Mouse (Mus musculus): ENCODE measurements around the gene Trim9. TPM values are rescaled to one million over a fixed set of nuclear protein-coding genes. Genes with fewer than 3 reads are reported as not detected.

The Trim9 gene
- polyA plus RNA-seq, 1 experiment from 2014 or later, result 0.89 TPM

- Histone ChIP-seq H3K4me3 (no peak overlapping the region), H3K36me3 (no peaks in the 10 kb centered on the region), H3K27me3 (no peaks in the 10 kb centered on the region), H3K9me3 (no peaks in the 10 kb centered on the region), H3K4me2 (no peak overlapping the region), H3K9ac (no peak overlapping the region), H3K4me1 (no peaks in the 10 kb centered on the region), H3K27ac (no peak overlapping the region)
- ATAC-seq (ENCODE audit: borderline replicate concordance, extremely low read depth, low FRiP score, low TSS enrichment), result no peak
- WGBS, result 76% methylated on average over 9 of the region's 9 CpGs
Measured at GRCm38 (mm10) chr12:70316147-70316546, 31.3 kb downstream of the Trim9 start.

GRCm38 (mm10) chr12:70307881-70308280 lies 39.5 kb downstream of the Trim9 start:
- Histone ChIP-seq H3K4me2 (no peak overlapping the region), H3K9ac (no peak overlapping the region), H3K4me3 (no peak overlapping the region), H3K4me1 (no peaks in the 10 kb centered on the region), H3K36me3 (no peaks in the 10 kb centered on the region), H3K27ac (no peak overlapping the region), H3K9me3 (no peaks in the 10 kb centered on the region), H3K27me3 (no peaks in the 10 kb centered on the region)
- 85% methylated on average over 7 of the region's 7 CpGs for WGBS
- ATAC-seq (ENCODE audit: borderline replicate concordance, extremely low read depth, low FRiP score, low TSS enrichment), result no peak

GRCm38 (mm10) chr12:70307062-70307461 lies 40.4 kb downstream of the Trim9 start:
- Histone ChIP-seq H3K9ac (no peak overlapping the region), H3K27ac (no peak overlapping the region), H3K27me3 (no peaks in the 10 kb centered on the region), H3K4me2 (no peak overlapping the region), H3K9me3 (no peaks in the 10 kb centered on the region), H3K4me1 (no peaks in the 10 kb centered on the region), H3K4me3 (no peak overlapping the region), H3K36me3 (no peaks in the 10 kb centered on the region)
- WGBS, result 82% methylated on average over 5 of the region's 5 CpGs
- no peak for ATAC-seq (ENCODE audit: borderline replicate concordance, extremely low read depth, low FRiP score, low TSS enrichment)

- no peak for ATAC-seq (ENCODE audit: borderline replicate concordance, extremely low read depth, low FRiP score, low TSS enrichment)
Measured at GRCm38 (mm10) chr12:70304014-70304413, 43.4 kb downstream of the Trim9 start.

GRCm38 (mm10) chr12:70303525-70303924 lies 43.9 kb downstream of the Trim9 start:
- Histone ChIP-seq H3K27me3 (no peaks in the 10 kb centered on the region), H3K9ac (no peak overlapping the region), H3K27ac (no peak overlapping the region), H3K4me3 (no peak overlapping the region), H3K4me2 (no peak overlapping the region), H3K4me1 (no peaks in the 10 kb centered on the region), H3K36me3 (no peaks in the 10 kb centered on the region), H3K9me3 (no peaks in the 10 kb centered on the region)
- ATAC-seq (ENCODE audit: borderline replicate concordance, extremely low read depth, low FRiP score, low TSS enrichment), result no peak
- 48% methylated on average over 7 of the region's 7 CpGs for WGBS

More at GRCm38 (mm10) chr12:70304014-70304413, 43.4 kb downstream of the Trim9 start:
- H3K9me3 ChIP-seq, result no peaks in the 10 kb centered on the region
- no peak overlapping the region for H3K9ac ChIP-seq
- no peak overlapping the region for H3K4me2 ChIP-seq
- no peaks in the 10 kb centered on the region for H3K36me3 ChIP-seq
- no peaks in the 10 kb centered on the region for H3K27me3 ChIP-seq
- H3K27ac ChIP-seq, result no peak overlapping the region
- H3K4me3 ChIP-seq, result no peak overlapping the region
- 79% methylated on average over 6 of the region's 6 CpGs for WGBS
- no peaks in the 10 kb centered on the region for H3K4me1 ChIP-seq

GRCm38 (mm10) chr12:70302022-70302720 lies 45.2 kb downstream of the Trim9 start:
- Histone ChIP-seq H3K9ac (no peak overlapping the region), H3K27me3 (no peaks in the 10 kb centered on the region), H3K9me3 (no peaks in the 10 kb centered on the region), H3K4me2 (no peak overlapping the region), H3K4me1 (no peaks in the 10 kb centered on the region), H3K36me3 (no peaks in the 10 kb centered on the region), H3K27ac (no peak overlapping the region), H3K4me3 (no peak overlapping the region)
- WGBS, result 33% methylated on average over 5 of the region's 5 CpGs
- no peak for ATAC-seq (ENCODE audit: borderline replicate concordance, extremely low read depth, low FRiP score, low TSS enrichment)

- H3K36me3 ChIP-seq, result no peaks in the 10 kb centered on the region
- no peak overlapping the region for H3K4me2 ChIP-seq
- no peak overlapping the region for H3K9ac ChIP-seq
- no peak overlapping the region for H3K4me3 ChIP-seq
- no peaks in the 10 kb centered on the region for H3K27me3 ChIP-seq
- H3K9me3 ChIP-seq, result no peaks in the 10 kb centered on the region
- H3K4me1 ChIP-seq, result no peaks in the 10 kb centered on the region
- ATAC-seq (ENCODE audit: borderline replicate concordance, extremely low read depth, low FRiP score, low TSS enrichment), result no peak
- 66% methylated on average over 5 of the region's 5 CpGs for WGBS
- no peak overlapping the region for H3K27ac ChIP-seq
Measured at GRCm38 (mm10) chr12:70293927-70294684, 53.3 kb downstream of the Trim9 start.

- Histone ChIP-seq H3K4me2 (no peak overlapping the region), H3K27me3 (no peaks in the 10 kb centered on the region), H3K9me3 (no peaks in the 10 kb centered on the region), H3K4me3 (no peak overlapping the region), H3K4me1 (no peaks in the 10 kb centered on the region), H3K27ac (no peak overlapping the region), H3K9ac (no peak overlapping the region), H3K36me3 (no peaks in the 10 kb centered on the region)
- WGBS, result 85% methylated on average over 10 of the region's 10 CpGs
- no peak for ATAC-seq (ENCODE audit: borderline replicate concordance, extremely low read depth, low FRiP score, low TSS enrichment)
Measured at GRCm38 (mm10) chr12:70293165-70293926, 54.1 kb downstream of the Trim9 start.

GRCm38 (mm10) chr12:70285521-70285920 lies 61.9 kb downstream of the Trim9 start:
- H3K27me3 ChIP-seq, result no peaks in the 10 kb centered on the region
- ATAC-seq (ENCODE audit: borderline replicate concordance, extremely low read depth, low FRiP score, low TSS enrichment), result no peak
- WGBS, result 81% methylated on average over 5 of the region's 5 CpGs

GRCm38 (mm10) chr12:70284979-70285378 lies 62.4 kb downstream of the Trim9 start:
- ATAC-seq (ENCODE audit: borderline replicate concordance, extremely low read depth, low FRiP score, low TSS enrichment), result no peak
- Histone ChIP-seq H3K4me1 (no peaks in the 10 kb centered on the region), H3K4me2 (no peak overlapping the region), H3K9ac (no peak overlapping the region), H3K36me3 (no peaks in the 10 kb centered on the region), H3K9me3 (no peaks in the 10 kb centered on the region), H3K4me3 (no peak overlapping the region), H3K27ac (no peak overlapping the region), H3K27me3 (no peaks in the 10 kb centered on the region)
- 81% methylated on average over 7 of the region's 7 CpGs for WGBS

More at GRCm38 (mm10) chr12:70285521-70285920, 61.9 kb downstream of the Trim9 start:
- no peak overlapping the region for H3K4me3 ChIP-seq
- H3K36me3 ChIP-seq, result no peaks in the 10 kb centered on the region
- H3K27ac ChIP-seq, result no peak overlapping the region
- H3K4me1 ChIP-seq, result no peaks in the 10 kb centered on the region
- no peaks in the 10 kb centered on the region for H3K9me3 ChIP-seq
- H3K4me2 ChIP-seq, result no peak overlapping the region
- no peak overlapping the region for H3K9ac ChIP-seq

GRCm38 (mm10) chr12:70283116-70283731 lies 64.2 kb downstream of the Trim9 start:
- Histone ChIP-seq H3K4me2 (no peak overlapping the region), H3K9me3 (no peaks in the 10 kb centered on the region), H3K4me1 (no peaks in the 10 kb centered on the region), H3K27ac (no peak overlapping the region), H3K36me3 (no peaks in the 10 kb centered on the region), H3K9ac (no peak overlapping the region), H3K4me3 (no peak overlapping the region), H3K27me3 (no peaks in the 10 kb centered on the region)
- ATAC-seq (ENCODE audit: borderline replicate concordance, extremely low read depth, low FRiP score, low TSS enrichment), result no peak
- WGBS, result 54% methylated on average over 10 of the region's 10 CpGs
